Comparison of ENCODE assay signal across 10 mouse cellular contexts in genomic region chr16:21865250-21865982, GRCm38 (mm10).
A peak's percentile ranks its signal among the peaks of the same experiment; 100 is the strongest.
DNase-seq lines count a peak whose midpoint lies in the region; ATAC-seq lines count a peak whose summit lies in the region.
"Had no signal": no experiment of that assay in that cellular context is flagged by ENCODE, and none has a peak within 500 bp of the region (broad histone marks: within the 10 kb centered on the region; RNA-seq: fewer than 3 reads in every experiment).

No protein-coding gene starts in this region.

- no peaks in the 10 kb centered on the region for H3K27me3 ChIP-seq in hindbrain, embryonic 14.5 days (ENCODE audit: control insufficient read depth, insufficient read depth, low read length)
- H3K27me3 ChIP-seq: liver, embryonic 15.5 days had no signal

- DNase-seq in cerebellum, postnatal 25 days: peak; percentile 41 to 42
- no peak for DNase-seq in cerebellum, adult 18-20 months
- peak; percentile 25 for DNase-seq in hindbrain, embryonic 14.5 days (ENCODE audit: low spot score)
- peak; percentile 10 to 40 for DNase-seq in kidney, postnatal 4 days
- peak; percentile 55 for DNase-seq in retina, postnatal 1 day
- no peak for DNase-seq in frontal cortex, postnatal 10 days (ENCODE audit: low spot score in 2 of 2)
- DNase-seq in Muller cell, postnatal 12 days (ENCODE audit: inconsistent ontology term): no peak
- DNase-seq in right cerebral cortex, postnatal 14 days: no peak
- DNase-seq: heart, postnatal 14 days had no signal

- H3K9me3 ChIP-seq in hindbrain, embryonic 14.5 days (ENCODE audit: control insufficient read depth, low read length): no peaks in the 10 kb centered on the region
- H3K9me3 ChIP-seq: liver, embryonic 15.5 days had no signal

- no peaks in the 10 kb centered on the region for H3K36me3 ChIP-seq in hindbrain, embryonic 14.5 days (replicated peaks; ENCODE audit: control insufficient read depth, insufficient read depth)
- H3K36me3 ChIP-seq: liver, embryonic 15.5 days had no signal

- H3K9ac ChIP-seq in hindbrain, embryonic 14.5 days: peak overlapping the region; percentile 26; the same call in 1 of the 2 replicates
- H3K9ac ChIP-seq: liver, embryonic 15.5 days had no signal

- 19% methylated on average over 7 of the region's 7 CpGs for WGBS in hindbrain, embryonic 14.5 days

- H3K27ac ChIP-seq in hindbrain, embryonic 14.5 days: peak overlapping the region; percentile 72
- H3K27ac ChIP-seq: liver, embryonic 15.5 days had no signal

- H3K4me3 ChIP-seq in hindbrain, embryonic 14.5 days (replicated peaks; ENCODE audit: low read length): no peak overlapping the region
- H3K4me3 ChIP-seq: liver, embryonic 15.5 days had no signal

- H3K4me1 ChIP-seq in hindbrain, embryonic 14.5 days (replicated peaks; ENCODE audit: control insufficient read depth, insufficient read depth, low read length): peaks cover 36% of the 10 kb centered on the region

- no peak for ATAC-seq in hindbrain, embryonic 14.5 days (ENCODE audit: low FRiP score)

- peak overlapping the region; percentile 32 for H3K4me2 ChIP-seq in hindbrain, embryonic 14.5 days (replicated peaks)
- H3K4me2 ChIP-seq: liver, embryonic 15.5 days had no signal

Comparison
In these comparisons a context has a peak if more than half of its experiments do, and no peak if none do; other contexts are left out.
1. DNase-seq: peak in cerebellum, postnatal 25 days (2 of 2), hindbrain, embryonic 14.5 days (single experiment), kidney, postnatal 4 days (2 of 2) and retina, postnatal 1 day (single experiment); none in cerebellum, adult 18-20 months (0 of 2), frontal cortex, postnatal 10 days (0 of 2), Muller cell, postnatal 12 days (single experiment) and right cerebral cortex, postnatal 14 days (single experiment).